Mouse (Mus musculus): ENCODE measurements around the gene Ddx49.
A peak's percentile ranks its signal among the peaks of the same experiment; 100 is the strongest.

Gene Ddx49

GRCm38 (mm10) chr8:70316511-70317504 is 14.5 kb upstream of the Ddx49 start:
- DNase-seq (ENCODE audit: low spot score), result peak; percentile 93

DNA sequence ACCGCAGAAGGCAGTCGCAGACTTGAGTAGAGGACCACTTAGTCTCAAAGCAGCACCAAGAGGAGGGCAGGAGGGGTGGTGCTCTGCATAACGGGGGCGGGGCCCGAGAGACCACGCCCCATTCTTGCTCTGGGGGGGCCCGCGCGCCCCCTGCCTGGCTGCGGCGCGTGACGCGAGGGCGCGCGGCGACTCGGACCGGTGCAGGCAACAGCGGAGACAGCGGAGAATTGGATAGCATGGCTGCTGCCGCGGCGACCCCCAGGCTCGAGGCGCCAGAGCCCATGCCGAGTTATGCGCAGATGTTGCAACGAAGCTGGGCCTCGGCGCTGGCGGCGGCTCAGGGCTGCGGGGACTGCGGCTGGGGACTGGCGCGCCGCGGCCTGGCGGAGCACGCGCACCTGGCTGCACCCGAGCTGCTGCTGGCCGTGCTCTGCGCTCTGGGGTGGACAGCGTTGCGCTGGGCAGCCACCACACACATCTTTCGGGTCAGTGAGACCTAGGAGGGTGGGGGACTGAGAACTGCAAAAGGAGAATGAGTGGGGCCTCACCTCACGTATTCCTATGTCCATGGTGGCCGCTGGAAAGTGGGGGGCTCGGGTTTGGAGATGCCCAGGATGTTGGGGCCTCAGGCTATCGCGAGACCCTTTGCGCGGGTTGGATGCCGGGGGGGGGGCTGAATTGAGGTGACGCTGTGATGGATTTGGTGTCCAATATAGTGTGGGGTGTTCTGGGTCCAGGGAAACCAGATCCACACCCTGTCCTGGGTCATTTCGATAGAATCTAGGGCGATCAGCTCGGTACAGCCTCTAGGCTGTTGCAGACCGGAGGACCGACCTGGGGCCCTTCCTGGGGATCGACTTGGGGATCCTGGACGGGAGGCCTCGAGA is 13.6 kb upstream of the Ddx49 start, which contains the start of gene Cers1:
Cers1 (plus strand) TSS at position 152 of the 887 bp plus-strand sequence.
- peak; percentile 80 for DNase-seq (ENCODE audit: low spot score)

- DNase-seq (ENCODE audit: low spot score), result no peak
Observed at GRCm38 (mm10) chr8:70313399-70313798, 11.1 kb upstream of the Ddx49 start.

DNA sequence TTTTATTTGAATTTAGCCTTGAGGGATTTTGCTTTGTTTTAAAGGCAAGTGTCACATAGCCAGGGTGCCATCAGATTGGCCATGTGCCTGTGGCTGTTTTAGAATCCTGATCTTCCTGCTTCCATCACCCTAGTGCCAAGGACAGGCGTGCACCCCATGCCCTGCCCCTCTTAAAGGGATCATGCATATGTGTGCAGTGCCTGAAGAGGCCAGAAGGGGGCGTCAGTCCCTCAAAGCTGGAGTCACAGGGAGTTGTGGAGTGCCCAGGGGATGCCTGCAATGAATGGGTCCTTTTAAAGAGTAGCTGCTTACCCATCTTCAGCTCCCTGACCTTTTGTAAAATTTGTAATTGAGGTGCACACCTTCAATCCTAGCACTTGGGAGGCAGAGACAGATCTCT is 7.0 kb upstream of the Ddx49 start:
- peak; percentile 64 for DNase-seq (ENCODE audit: low spot score)

DNA sequence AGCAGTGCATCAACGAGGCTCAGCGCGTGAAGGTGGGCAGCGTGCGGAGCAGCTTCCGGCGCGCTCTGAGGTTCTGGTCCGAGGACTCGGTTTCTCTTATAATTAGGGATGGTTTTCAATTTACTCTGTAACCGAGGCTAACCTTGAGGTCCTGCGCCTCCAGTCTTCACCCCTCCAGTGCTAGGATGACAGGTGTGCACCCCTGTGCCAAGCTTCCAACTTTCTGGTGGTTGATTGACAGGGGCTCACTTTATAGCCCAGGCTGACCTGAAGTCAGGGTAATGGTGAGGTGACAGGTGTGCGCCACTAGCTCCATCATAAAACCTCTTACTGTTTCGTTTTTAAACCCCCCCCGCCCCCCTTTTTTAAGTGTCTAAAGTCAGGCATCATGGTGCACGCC is 612 bp upstream of the Ddx49 start:
- no peak for DNase-seq (ENCODE audit: low spot score)

DNA sequence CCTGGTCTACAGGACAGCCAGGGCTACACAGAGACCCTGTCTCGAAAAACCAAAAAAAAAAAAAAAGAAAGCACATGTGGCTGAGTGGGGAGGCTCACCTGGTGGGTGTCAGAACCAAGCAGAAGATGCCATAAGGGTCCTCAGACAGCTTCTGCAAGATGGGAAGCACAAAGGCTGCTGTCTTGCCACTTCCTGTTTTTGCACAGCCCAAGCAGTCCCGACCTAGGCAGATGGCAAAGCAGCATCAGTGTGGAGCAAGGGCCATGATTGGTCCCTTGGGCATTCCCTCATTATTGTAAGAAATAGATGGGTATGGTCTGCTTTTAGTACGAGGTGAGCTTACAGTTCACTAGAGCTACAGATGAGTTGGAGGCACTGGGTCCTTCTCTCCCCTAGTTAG is 1.4 kb downstream of the Ddx49 start:
- no peak for DNase-seq (ENCODE audit: low spot score)

GRCm38 (mm10) chr8:70293988-70294405 is 8.3 kb downstream of the Ddx49 start:
- DNase-seq (ENCODE audit: low spot score), result no peak

DNA sequence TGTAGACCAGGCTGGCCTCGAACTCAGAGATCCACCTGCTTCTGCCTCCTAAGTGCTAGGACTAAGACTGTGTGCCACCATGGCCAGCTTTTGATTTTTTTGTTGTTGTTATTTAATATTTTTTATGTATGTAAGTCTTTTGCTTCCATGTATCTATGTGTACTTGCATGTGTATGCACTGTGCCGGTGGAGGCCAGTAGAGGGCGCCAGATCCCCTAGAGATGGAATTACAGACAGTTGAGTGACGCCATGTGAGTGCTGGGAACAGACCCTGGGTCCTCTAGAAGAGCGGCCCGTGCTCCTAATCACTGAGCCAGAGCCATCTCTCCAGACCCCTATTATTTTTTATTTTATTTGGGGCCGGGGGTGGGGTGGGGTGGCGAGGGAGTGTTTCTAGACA is 15.6 kb downstream of the Ddx49 start:
- DNase-seq (ENCODE audit: low spot score), result no peak

DNA sequence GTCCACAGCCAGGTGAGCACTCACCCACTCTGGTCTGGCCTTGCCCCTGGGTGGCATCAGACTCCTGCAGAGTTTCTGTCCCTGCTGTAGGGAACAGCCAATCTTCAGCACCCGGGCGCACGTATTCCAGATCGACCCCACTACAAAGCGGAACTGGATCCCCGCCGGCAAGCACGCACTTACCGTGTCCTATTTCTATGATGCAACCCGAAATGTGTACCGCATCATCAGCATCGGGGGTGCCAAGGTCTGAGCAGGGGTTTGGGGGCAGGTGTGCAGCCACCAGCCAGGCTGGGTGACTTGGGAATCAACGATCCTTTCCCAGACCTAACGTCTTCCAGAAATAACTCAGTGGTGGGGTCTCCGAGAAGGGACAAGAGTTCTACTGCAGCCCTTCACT is 17.0 kb downstream of the Ddx49 start:
- DNase-seq (ENCODE audit: low spot score), result no peak

GRCm38 (mm10) chr8:70284421-70284820 is 17.9 kb downstream of the Ddx49 start:
- no peak for DNase-seq (ENCODE audit: low spot score)

- peak; percentile 46 for DNase-seq (ENCODE audit: low spot score)
Observed at GRCm38 (mm10) chr8:70283136-70284077, 18.9 kb downstream of the Ddx49 start.

GRCm38 (mm10) chr8:70282603-70283135 is 19.6 kb downstream of the Ddx49 start, which contains the start of gene Homer3:
Gene Homer3 (plus strand): TSS chr8:70282827.
- DNase-seq (ENCODE audit: low spot score), result peak; percentile 98

GRCm38 (mm10) chr8:70281001-70281400 is 21.3 kb downstream of the Ddx49 start:
- no peak for DNase-seq (ENCODE audit: low spot score)

- DNase-seq (ENCODE audit: low spot score), result no peak
Observed at GRCm38 (mm10) chr8:70279266-70279665, 23.0 kb downstream of the Ddx49 start.

DNA sequence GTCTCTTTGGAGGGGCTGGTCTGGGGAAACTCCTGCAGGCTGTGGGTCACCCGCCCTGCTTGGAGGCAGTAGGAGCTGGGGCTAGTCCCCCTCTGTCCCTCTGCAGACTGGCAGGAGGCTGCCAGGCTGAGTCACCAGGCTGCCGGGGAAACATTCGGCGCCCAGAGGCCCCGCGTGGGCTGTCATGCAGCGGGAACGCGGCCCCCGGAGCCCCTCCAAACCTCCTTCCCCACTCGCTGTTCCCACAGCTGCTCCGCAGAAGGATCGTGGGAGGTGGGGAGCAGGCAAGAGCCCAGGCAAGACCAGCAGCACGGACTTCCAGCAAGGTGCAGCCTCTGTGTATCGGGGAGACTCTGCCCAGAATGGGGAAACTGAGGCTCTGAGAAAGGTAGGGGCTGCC is 24.1 kb downstream of the Ddx49 start:
- DNase-seq (ENCODE audit: low spot score), result no peak

GRCm38 (mm10) chr8:70276476-70276875 is 25.8 kb downstream of the Ddx49 start:
- no peak for DNase-seq (ENCODE audit: low spot score)

GRCm38 (mm10) chr8:70274350-70274749 is 27.9 kb downstream of the Ddx49 start:
- no peak for DNase-seq (ENCODE audit: low spot score)

DNA sequence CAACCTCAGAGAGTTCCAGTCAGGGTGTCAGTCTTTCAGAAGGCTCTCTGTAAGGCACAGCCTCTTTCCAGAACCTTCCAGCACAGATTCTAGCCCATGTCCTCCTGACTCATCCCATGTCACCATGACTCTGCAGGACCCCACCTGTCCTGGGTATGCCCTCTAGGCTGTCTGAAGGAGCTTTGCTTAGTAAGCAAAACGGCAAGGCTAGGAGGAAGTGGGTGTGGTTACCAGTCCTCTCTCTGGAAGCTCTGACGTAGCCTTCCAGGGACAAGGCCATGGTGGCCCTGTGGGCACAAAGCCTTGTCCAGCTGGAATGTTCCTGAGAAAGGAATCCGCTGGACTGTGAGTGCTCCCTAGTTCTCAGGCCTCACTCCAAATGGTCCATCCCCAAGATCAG is 29.3 kb downstream of the Ddx49 start:
- DNase-seq (ENCODE audit: low spot score), result no peak

GRCm38 (mm10) chr8:70268799-70269565 is 33.3 kb downstream of the Ddx49 start:
- DNase-seq (ENCODE audit: low spot score), result peak; percentile 42

- DNase-seq (ENCODE audit: low spot score), result no peak
Observed at GRCm38 (mm10) chr8:70268311-70268710, 34.0 kb downstream of the Ddx49 start.

Data from embryo, embryonic 10.5 days (tissue).